In genomic region chr17:62884129-62884506, GRCm38 (mm10) we compare ENCODE assay signal across 8 mouse cellular contexts. TPM values are rescaled to one million over a fixed set of nuclear protein-coding genes. Genes with fewer than 3 reads are reported as not detected.
DNase-seq lines count a peak whose midpoint lies in the region; ATAC-seq and TF ChIP-seq lines count a peak whose summit lies in the region.

No protein-coding gene starts in this region.

- H3K36me3 ChIP-seq in hindbrain, postnatal 0 days (ENCODE audit: insufficient read depth, low read length), result no peaks in the 10 kb centered on the region
- no peaks in the 10 kb centered on the region for H3K36me3 ChIP-seq in megakaryocyte, embryonic 14.5 days (replicated peaks; ENCODE audit: low read length)

- no peak overlapping the region for H3K27ac ChIP-seq in cortical plate, adult 2 months (ENCODE audit: insufficient read depth, low read length)
- H3K27ac ChIP-seq in hindbrain, postnatal 0 days, result peak overlapping the region; percentile 80

- peak overlapping the region; percentile 57 for H3K4me3 ChIP-seq in cortical plate, adult 2 months (ENCODE audit: insufficient read depth, low read length)
- H3K4me3 ChIP-seq in hindbrain, postnatal 0 days (ENCODE audit: low read length), result peak overlapping the region; percentile 83
- H3K4me3 ChIP-seq in megakaryocyte, embryonic 14.5 days (replicated peaks), result peak overlapping the region; percentile 83

- H3K4me1 ChIP-seq in cortical plate, adult 2 months (ENCODE audit: control insufficient read depth, insufficient read depth, low read length), result peaks cover 1% of the 10 kb centered on the region; the same call in 1 of the 2 replicates
- H3K4me1 ChIP-seq in hindbrain, postnatal 0 days (ENCODE audit: insufficient read depth, low read length), result no peaks in the 10 kb centered on the region
- H3K4me1 ChIP-seq in megakaryocyte, embryonic 14.5 days, result peaks cover 44% of the 10 kb centered on the region

- peak overlapping the region; percentile 73 for H3K9ac ChIP-seq in hindbrain, postnatal 0 days (replicated peaks; ENCODE audit: low read length)

- ATAC-seq in hindbrain, postnatal 0 days, result peak; percentile 28; the same call in 1 of the 2 replicates

- under 1% methylated on average over 16 of the region's 16 CpGs for WGBS in hindbrain, postnatal 0 days

- DNase-seq in adrenal gland, adult (ENCODE audit: inconsistent age in 2 of 2, low spot score in 1 of 2), result peak; percentile 81 to 93
- peak; percentile 86 for DNase-seq in gastrocnemius, postnatal 10 days
- DNase-seq in hindbrain, postnatal 0 days (ENCODE audit: low spot score), result peak; percentile 92
- DNase-seq in left cerebral cortex, postnatal 14 days (ENCODE audit: low spot score in 2 of 2), result peak; percentile 74 to 82
- peak; percentile 80 for DNase-seq in right cerebral cortex, postnatal 14 days
- DNase-seq in urinary bladder, postnatal 4 days (ENCODE audit: low spot score in 2 of 2), result peak; percentile 74 to 88

- peak overlapping the region; percentile 99 for H3K4me2 ChIP-seq in hindbrain, postnatal 0 days (ENCODE audit: low read depth, low read length)

- TF ChIP-seq POLR2A in cortical plate, adult 2 months (IDR thresholded peaks at IDR 0.05; ENCODE audit: extremely low read depth, insufficient read depth, low read length), result no peak

- TF ChIP-seq CTCF in cortical plate, adult 2 months (IDR thresholded peaks at IDR 0.05; ENCODE audit: extremely low read depth, insufficient read depth, low read length), result peak; percentile 67
- TF ChIP-seq CTCF in hindbrain, postnatal 0 days (IDR thresholded peaks at IDR 0.05; ENCODE audit: low read depth), result peak; percentile 93

- intact Hi-C loops in left cerebral cortex, postnatal 14 days (cut with DNase I), result loop anchor here (5.0 kb wide), 1 partner anchor 227 kb away; no protein-coding TSS in a partner anchor

- H3K27me3 ChIP-seq in hindbrain, postnatal 0 days (ENCODE audit: insufficient read depth, low read length), result no peaks in the 10 kb centered on the region
- peaks cover 55% of the 10 kb centered on the region for H3K27me3 ChIP-seq in megakaryocyte, embryonic 14.5 days (replicated peaks)

- no peaks in the 10 kb centered on the region for H3K9me3 ChIP-seq in hindbrain, postnatal 0 days (ENCODE audit: low read length)
- no peaks in the 10 kb centered on the region for H3K9me3 ChIP-seq in megakaryocyte, embryonic 14.5 days

RNA-seq across cellular contexts. Expression of gene Efna5, which starts 3.0 kb away (rescaled TPM):
- polyA plus RNA-seq in cortical plate, adult 2 months (2012; rRNA removed), result 13.6 and 14.8 TPM in 2 replicates
- 1 to 10 TPM; 2.2 to 3.8 TPM for total RNA-seq in gastrocnemius, postnatal 10 days (2021)
- total RNA-seq in hindbrain, postnatal 0 days (2014; rRNA removed), result 5.3 and 5.4 TPM in 2 replicates
- polyA plus RNA-seq in hindbrain, postnatal 0 days (2015; fragmentation: Nextera tagmentation; extraction: Ambion mirVana), result 38.8 and 40.2 TPM in 2 replicates
- 10 to 100 TPM; 45.0 to 50.8 TPM for total RNA-seq in left cerebral cortex, postnatal 14 days (2021)
- not detected in 2 replicates for polyA plus RNA-seq in megakaryocyte, embryonic 14.5 days (2012; ENCODE audit: insufficient read depth, low replicate concordance)
